Mouse (Mus musculus): ENCODE data around the gene Gm20388. TPM values are rescaled to one million over a fixed set of nuclear protein-coding genes. Genes with fewer than 3 reads are reported as not detected.
A peak's percentile ranks its signal among the peaks of the same experiment; 100 is the strongest.

The Gm20388 gene
- polyA plus RNA-seq, 1 experiment from 2014 or later, result 5.5 TPM

DNA sequence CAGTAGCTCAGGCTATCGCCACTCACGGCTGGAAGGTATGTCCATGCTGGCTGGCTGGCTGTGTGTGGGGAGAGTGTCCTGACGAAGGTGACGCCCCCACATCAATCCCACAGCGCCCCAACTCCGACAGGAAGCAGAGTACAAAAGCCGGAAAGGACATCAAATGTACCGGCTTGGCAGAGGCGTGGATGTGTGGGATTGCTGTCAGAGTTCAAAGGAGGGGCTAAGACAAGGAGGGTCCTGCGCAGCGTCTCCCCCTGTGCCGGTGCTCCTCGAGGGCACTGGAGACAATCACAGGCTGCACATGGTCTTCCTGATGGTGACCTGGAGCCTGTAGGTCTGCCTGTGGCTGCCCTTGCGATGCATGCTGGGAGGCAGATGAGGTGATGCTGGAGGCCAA is 1088.3 kb downstream of the Gm20388 start:
- Histone ChIP-seq H3K4me1 (peaks cover 25% of the 10 kb centered on the region), H3K27me3 (peaks cover 3% of the 10 kb centered on the region; the same call in 1 of the 2 replicates), H3K9me3 (no peaks in the 10 kb centered on the region), H3K4me2 (no peak overlapping the region), H3K27ac (no peak overlapping the region), H3K9ac (no peak overlapping the region), H3K4me3 (no peak overlapping the region), H3K36me3 (no peaks in the 10 kb centered on the region)
- 42% methylated on average over 14 of the region's 14 CpGs for WGBS
- ATAC-seq (ENCODE audit: borderline replicate concordance, extremely low read depth, low FRiP score, low TSS enrichment), result 0 out of 2 replicates have a peak, but pooled peaks have one; percentile 12

DNA sequence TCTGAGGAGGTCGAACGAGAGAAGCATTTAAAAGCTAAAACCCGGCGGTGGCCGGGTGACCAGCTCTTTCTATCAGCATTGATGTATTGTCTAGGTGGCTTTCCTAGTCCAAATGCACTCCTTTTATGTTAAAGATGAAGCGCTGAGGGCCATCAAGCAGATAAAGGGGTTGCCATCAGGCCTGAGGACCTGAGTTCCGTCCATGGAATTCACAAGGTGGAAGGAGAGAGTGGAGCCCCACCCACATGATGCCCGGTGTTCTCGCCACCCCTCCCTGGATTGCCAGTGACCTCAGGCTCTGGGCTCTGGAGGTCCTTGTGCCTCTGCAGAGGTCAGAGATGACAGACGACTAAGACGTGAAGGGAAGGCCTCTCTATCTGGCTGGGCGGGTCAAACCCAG is 1091.3 kb downstream of the Gm20388 start:
- 47% methylated on average over 12 of the region's 12 CpGs for WGBS
- no peak overlapping the region for H3K9ac ChIP-seq
- ATAC-seq (ENCODE audit: borderline replicate concordance, extremely low read depth, low FRiP score, low TSS enrichment), result no peak

DNA sequence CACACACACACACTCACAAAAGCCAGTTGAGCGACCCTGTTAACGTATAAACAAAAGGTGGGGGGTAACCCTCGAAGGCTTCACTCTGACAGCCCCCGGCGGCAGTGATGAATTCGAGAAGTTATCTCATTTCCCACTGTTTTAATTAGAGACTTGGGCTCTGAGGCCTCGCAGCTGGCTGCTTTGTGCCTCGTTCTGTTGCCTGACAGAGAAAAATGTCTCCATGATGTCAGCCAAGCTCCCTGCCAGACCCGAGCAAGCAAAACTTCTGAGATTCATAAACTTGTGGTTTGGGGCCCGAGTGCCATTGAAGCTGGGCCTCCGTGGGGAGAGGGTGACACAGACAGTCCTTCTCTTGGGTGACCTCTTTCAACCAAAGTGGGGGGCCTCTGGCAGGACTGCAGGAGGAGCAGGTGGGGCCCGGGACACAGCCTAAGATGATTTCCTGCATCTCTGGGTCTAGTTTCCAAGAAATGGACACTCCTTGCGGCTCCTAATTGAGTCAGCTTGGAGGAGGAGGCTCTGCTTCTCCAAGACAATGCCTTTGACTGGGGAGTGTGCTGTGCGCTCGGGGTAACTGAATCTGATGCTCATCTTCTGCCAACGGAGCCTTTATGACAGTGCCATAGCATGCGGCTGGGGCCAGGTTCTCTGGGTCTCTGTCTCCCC is 1092.4 kb downstream of the Gm20388 start:
- peak overlapping the region; percentile 76 for H3K27ac ChIP-seq
- H3K4me1 ChIP-seq, result peaks cover 24% of the 10 kb centered on the region
- H3K9ac ChIP-seq, result no peak overlapping the region
- no peak overlapping the region for H3K4me2 ChIP-seq
- H3K9me3 ChIP-seq, result no peaks in the 10 kb centered on the region; the same call in 1 of the 2 replicates
- 22% methylated on average over 17 of the region's 17 CpGs for WGBS
- peak; percentile 60; the same call in 1 of the 2 replicates for ATAC-seq (ENCODE audit: borderline replicate concordance, extremely low read depth, low FRiP score, low TSS enrichment)
- no peaks in the 10 kb centered on the region for H3K36me3 ChIP-seq
- no peaks in the 10 kb centered on the region for H3K27me3 ChIP-seq
- H3K4me3 ChIP-seq, result no peak overlapping the region

More for the DNA sequence above, 1091.3 kb downstream of the Gm20388 start:
- H3K9me3 ChIP-seq, result no peaks in the 10 kb centered on the region; the same call in 1 of the 2 replicates
- H3K36me3 ChIP-seq, result no peaks in the 10 kb centered on the region
- H3K27me3 ChIP-seq, result peaks cover 3% of the 10 kb centered on the region; the same call in 1 of the 2 replicates
- no peak overlapping the region for H3K4me3 ChIP-seq
- no peak overlapping the region for H3K4me2 ChIP-seq
- peaks cover 24% of the 10 kb centered on the region for H3K4me1 ChIP-seq
- H3K27ac ChIP-seq, result no peak overlapping the region

DNA sequence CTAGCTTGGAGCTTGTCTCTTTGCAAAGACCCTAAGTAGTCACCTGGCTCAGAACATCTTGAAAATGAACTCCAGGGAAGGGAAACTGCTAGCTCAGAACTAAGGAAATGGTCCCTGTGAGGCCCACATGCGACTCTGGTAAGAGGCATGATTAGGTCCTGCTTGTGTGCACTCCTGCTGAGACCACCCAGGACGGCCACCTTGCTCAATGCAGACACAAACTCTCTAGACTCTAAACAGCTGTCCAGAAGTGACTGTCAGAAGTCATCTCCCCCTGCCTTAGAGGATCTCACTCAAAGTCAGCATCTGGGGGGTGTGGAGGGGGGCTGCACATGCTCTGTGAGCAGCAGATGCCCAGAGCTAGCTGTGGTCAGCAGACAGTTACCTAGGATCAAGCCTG is 1093.0 kb downstream of the Gm20388 start:
- peak; percentile 33; the same call in 1 of the 2 replicates for ATAC-seq (ENCODE audit: borderline replicate concordance, extremely low read depth, low FRiP score, low TSS enrichment)
- H3K36me3 ChIP-seq, result no peaks in the 10 kb centered on the region

DNA sequence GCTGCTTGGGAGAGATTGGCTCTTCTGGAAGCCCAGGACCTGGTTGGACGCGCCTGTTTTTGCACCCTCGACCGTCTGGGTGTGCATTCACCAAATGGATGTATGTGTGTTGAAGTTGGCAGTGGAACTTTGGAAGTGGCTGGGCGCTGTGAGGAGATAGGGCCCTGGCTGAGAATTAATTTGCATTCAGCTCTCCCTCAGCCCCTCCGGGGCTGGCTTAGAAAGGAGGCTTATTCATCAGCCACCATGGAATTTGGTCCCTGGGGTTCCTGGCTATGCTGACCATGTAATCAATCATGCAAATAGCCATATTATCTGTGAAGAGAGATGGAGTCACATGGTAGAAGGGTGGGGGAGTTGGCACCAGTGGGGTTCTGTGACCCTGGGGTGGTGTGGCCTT is 1102.7 kb downstream of the Gm20388 start:
- Histone ChIP-seq H3K9me3 (no peaks in the 10 kb centered on the region), H3K36me3 (no peaks in the 10 kb centered on the region), H3K4me1 (peaks cover 11% of the 10 kb centered on the region), H3K27me3 (peaks cover 13% of the 10 kb centered on the region), H3K4me3 (no peak overlapping the region), H3K9ac (no peak overlapping the region), H3K4me2 (no peak overlapping the region), H3K27ac (no peak overlapping the region)
- no peak for ATAC-seq (ENCODE audit: borderline replicate concordance, extremely low read depth, low FRiP score, low TSS enrichment)
- WGBS, result 66% methylated on average over 6 of the region's 6 CpGs

More for the DNA sequence above, 1093.0 kb downstream of the Gm20388 start:
- Histone ChIP-seq H3K4me2 (no peak overlapping the region), H3K4me1 (peaks cover 24% of the 10 kb centered on the region), H3K4me3 (no peak overlapping the region), H3K9ac (no peak overlapping the region), H3K27me3 (no peaks in the 10 kb centered on the region), H3K9me3 (no peaks in the 10 kb centered on the region; the same call in 1 of the 2 replicates), H3K27ac (peak overlapping the region; percentile 76; the same call in 1 of the 2 replicates)
- 24% methylated on average over 2 of the region's 2 CpGs for WGBS

DNA sequence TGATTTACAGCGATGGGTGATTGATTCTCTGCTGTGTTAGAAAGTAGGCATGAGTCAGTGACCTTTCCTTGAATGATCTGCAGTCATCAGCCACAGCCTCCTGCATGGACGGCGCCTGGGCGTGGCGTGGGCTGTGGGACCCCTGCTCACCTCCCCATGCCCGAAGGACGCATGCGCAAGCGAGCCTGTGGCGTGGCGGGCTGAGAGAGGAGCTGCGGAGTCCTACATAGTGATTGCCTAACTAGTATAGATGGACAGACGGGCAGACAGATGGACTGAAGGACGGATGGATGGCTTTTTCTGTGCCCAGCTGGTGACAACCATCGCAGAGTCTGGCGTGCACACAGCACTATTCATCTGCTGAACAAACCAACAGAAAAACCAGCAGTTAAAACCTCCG is 1106.0 kb downstream of the Gm20388 start:
- ATAC-seq (ENCODE audit: borderline replicate concordance, extremely low read depth, low FRiP score, low TSS enrichment), result no peak
- Histone ChIP-seq H3K9me3 (no peaks in the 10 kb centered on the region), H3K27me3 (peaks cover 21% of the 10 kb centered on the region), H3K36me3 (no peaks in the 10 kb centered on the region), H3K4me3 (peak overlapping the region; percentile 1; the same call in 1 of the 2 replicates), H3K4me1 (peaks cover 8% of the 10 kb centered on the region), H3K27ac (no peak overlapping the region), H3K9ac (no peak overlapping the region), H3K4me2 (peak overlapping the region; percentile 36)
- WGBS, result 50% methylated on average over 17 of the region's 17 CpGs

DNA sequence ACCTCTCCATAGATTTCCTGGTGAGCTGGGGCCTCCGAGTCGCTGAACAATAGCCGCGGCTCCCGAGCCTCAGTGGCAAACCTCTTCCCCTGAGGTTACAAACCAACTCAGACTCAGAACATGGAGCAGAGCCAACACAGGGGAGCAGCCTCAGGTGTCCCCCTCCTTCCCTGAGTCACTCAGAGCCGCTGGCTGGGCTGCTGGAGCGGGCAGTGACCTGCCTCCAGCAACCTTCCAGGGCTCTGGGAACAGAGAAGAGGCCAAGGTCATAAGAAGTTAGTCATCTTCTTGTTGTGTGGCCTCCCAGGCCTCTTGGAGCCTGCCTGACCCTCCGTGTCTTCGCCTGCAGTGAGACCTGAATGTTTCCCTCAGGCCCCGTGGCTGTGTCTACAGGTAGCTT is 1107.6 kb downstream of the Gm20388 start:
- no peak for ATAC-seq (ENCODE audit: borderline replicate concordance, extremely low read depth, low FRiP score, low TSS enrichment)
- 79% methylated on average over 10 of the region's 10 CpGs for WGBS
- H3K4me3 ChIP-seq, result no peak overlapping the region
- H3K9me3 ChIP-seq, result no peaks in the 10 kb centered on the region
- H3K27ac ChIP-seq, result no peak overlapping the region
- no peak overlapping the region for H3K4me2 ChIP-seq
- peaks cover 17% of the 10 kb centered on the region for H3K27me3 ChIP-seq
- no peaks in the 10 kb centered on the region for H3K36me3 ChIP-seq
- peaks cover 8% of the 10 kb centered on the region for H3K4me1 ChIP-seq
- H3K9ac ChIP-seq, result no peak overlapping the region

DNA sequence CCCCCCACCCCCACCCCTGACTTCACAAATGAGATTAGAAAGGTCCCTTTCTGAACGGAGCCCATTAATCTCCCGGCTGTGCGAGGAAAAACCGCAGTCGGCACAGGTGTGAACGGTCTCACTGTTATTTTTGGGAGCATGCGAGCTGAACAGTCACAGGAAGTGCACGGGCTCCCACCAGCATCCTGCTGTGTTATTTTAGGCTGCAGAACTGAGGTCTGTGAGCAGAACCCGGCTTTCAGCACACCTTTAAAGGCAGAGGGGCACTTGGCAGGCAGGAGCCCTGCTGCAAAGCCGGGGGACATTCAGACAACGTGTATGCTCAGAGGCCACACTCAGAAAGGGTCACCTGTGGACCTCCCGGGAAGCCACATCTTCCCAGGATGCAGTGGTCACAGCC is 1110.8 kb downstream of the Gm20388 start:
- 28% methylated on average over 12 of the region's 12 CpGs for WGBS
- Histone ChIP-seq H3K9me3 (no peaks in the 10 kb centered on the region), H3K36me3 (no peaks in the 10 kb centered on the region), H3K27me3 (peaks cover 22% of the 10 kb centered on the region), H3K4me1 (peaks cover 14% of the 10 kb centered on the region), H3K4me2 (no peak overlapping the region), H3K27ac (no peak overlapping the region), H3K9ac (no peak overlapping the region), H3K4me3 (no peak overlapping the region)
- ATAC-seq (ENCODE audit: borderline replicate concordance, extremely low read depth, low FRiP score, low TSS enrichment), result no peak

DNA sequence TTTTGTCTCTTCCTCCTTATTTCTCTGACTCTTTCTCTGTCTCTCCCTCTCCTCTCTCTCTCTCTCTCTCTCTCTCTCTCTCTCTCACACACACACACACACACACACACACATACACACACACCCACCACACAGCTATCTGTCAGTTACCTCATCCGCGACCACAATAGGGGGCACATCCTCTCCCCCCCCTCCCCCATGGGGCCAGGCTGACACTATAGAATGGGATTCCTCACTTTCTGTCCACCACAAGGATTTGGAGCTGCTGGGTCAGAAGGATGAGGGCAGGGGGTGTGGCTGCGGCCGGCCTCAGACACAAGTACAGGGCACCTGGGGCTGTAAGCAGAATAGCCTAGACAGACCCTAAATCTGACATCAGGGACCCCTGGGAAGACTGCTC is 1112.4 kb downstream of the Gm20388 start:
- Histone ChIP-seq H3K4me3 (no peak overlapping the region), H3K27ac (no peak overlapping the region), H3K9ac (no peak overlapping the region), H3K27me3 (peaks cover 15% of the 10 kb centered on the region), H3K4me1 (peaks cover 16% of the 10 kb centered on the region; the same call in 1 of the 2 replicates), H3K4me2 (no peak overlapping the region), H3K9me3 (no peaks in the 10 kb centered on the region), H3K36me3 (no peaks in the 10 kb centered on the region)
- ATAC-seq (ENCODE audit: borderline replicate concordance, extremely low read depth, low FRiP score, low TSS enrichment), result no peak
- 86% methylated on average over 4 of the region's 4 CpGs for WGBS

DNA sequence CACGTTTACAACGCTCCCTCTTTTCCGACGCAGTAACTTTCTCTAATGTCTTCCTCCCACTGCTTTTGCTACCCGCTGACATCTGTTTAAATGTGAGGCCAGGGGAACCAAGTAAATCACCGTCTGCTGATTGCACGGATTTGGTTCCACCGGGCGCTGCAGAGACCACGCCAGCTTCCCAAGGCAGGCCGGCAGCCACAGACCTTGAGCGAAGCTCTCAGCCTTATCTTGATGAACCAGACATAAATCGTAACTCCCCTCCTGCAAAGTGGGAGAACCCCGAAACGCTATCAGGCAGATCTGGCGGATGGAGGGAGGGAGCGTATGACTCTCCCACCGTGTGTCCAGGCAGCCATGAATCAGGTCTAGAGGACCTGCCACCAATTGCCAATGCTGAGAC is 1113.1 kb downstream of the Gm20388 start:
- H3K4me1 ChIP-seq, result peaks cover 20% of the 10 kb centered on the region; the same call in 1 of the 2 replicates
- no peak overlapping the region for H3K4me2 ChIP-seq
- no peak for ATAC-seq (ENCODE audit: borderline replicate concordance, extremely low read depth, low FRiP score, low TSS enrichment)
- H3K27me3 ChIP-seq, result peaks cover 15% of the 10 kb centered on the region
- no peak overlapping the region for H3K27ac ChIP-seq
- no peaks in the 10 kb centered on the region for H3K9me3 ChIP-seq
- H3K36me3 ChIP-seq, result no peaks in the 10 kb centered on the region
- H3K4me3 ChIP-seq, result no peak overlapping the region
- WGBS, result 24% methylated on average over 18 of the region's 18 CpGs
- no peak overlapping the region for H3K9ac ChIP-seq

DNA sequence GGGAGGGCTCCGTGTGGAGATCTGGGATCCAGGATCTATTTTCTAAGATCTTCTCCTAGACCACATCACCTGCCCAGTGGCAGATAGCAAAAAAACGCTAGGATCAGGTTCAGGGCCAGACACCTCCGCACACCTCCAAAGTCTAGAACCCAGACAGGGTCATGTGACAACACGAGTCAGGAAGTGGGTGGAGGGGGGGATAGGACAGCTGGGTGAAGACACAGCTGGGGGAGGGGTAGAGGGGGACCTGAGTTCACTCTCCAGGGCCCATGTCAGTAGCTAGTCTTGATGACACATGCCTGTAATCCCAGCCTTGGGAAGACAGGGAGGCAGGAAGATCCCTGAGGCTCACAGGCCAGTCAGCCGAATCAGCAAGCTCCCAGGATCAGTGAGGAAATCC is 1114.8 kb downstream of the Gm20388 start:
- no peaks in the 10 kb centered on the region for H3K9me3 ChIP-seq
- no peak overlapping the region for H3K9ac ChIP-seq
- H3K27me3 ChIP-seq, result peaks cover 15% of the 10 kb centered on the region
- H3K36me3 ChIP-seq, result no peaks in the 10 kb centered on the region
- H3K4me3 ChIP-seq, result no peak overlapping the region
- 55% methylated on average over 5 of the region's 5 CpGs for WGBS
- no peak overlapping the region for H3K4me2 ChIP-seq
- peaks cover 22% of the 10 kb centered on the region; the same call in 1 of the 2 replicates for H3K4me1 ChIP-seq
- ATAC-seq (ENCODE audit: borderline replicate concordance, extremely low read depth, low FRiP score, low TSS enrichment), result no peak
- no peak overlapping the region for H3K27ac ChIP-seq

DNA sequence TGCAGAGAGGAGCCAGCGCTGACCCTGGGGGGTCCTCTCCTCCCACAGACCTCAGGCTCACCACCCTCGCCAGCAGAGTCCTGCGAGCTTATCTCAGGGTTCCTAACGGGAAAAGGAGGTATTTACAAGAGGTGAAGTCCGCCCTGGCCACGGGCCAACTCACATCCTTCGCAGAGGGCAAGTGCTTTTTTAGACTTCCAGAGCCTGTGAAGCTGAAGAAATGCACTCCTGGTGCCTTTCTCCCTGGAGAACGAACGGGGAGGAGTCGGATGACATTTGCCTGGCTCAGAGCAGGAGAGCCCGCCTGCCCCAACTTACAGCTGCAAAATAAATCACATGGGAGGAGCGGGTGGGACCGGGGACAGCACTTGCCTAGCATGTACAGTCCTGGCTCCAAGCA is 1117.1 kb downstream of the Gm20388 start:
- H3K4me1 ChIP-seq, result peaks cover 23% of the 10 kb centered on the region; the same call in 1 of the 2 replicates
- 11% methylated on average over 13 of the region's 13 CpGs for WGBS
- no peak for ATAC-seq (ENCODE audit: borderline replicate concordance, extremely low read depth, low FRiP score, low TSS enrichment)
- no peak overlapping the region for H3K4me2 ChIP-seq
- no peak overlapping the region for H3K4me3 ChIP-seq
- H3K27ac ChIP-seq, result no peak overlapping the region
- H3K9ac ChIP-seq, result no peak overlapping the region
- no peaks in the 10 kb centered on the region for H3K36me3 ChIP-seq
- H3K9me3 ChIP-seq, result no peaks in the 10 kb centered on the region
- H3K27me3 ChIP-seq, result peaks cover 11% of the 10 kb centered on the region; the same call in 1 of the 2 replicates

Data from lung, embryonic 15.5 days (tissue).